Mouse (Mus musculus) E14TG2a.4 (cell line): Measurements from ENCODE around the gene Mapkap1.

Experiments used
- CTCF ChIP-seq: conservative IDR thresholded peaks from 2 replicates; pipeline ENCODE4 v1.5.1; 2014; ENCODE audit warnings: low read length
- NANOG ChIP-seq: IDR thresholded peaks from 2 replicates; pipeline ENCODE4 v1.6.1; 2014; ENCODE audit warnings: borderline replicate concordance, low read length, mixed read lengths
- POU5F1 ChIP-seq: IDR thresholded peaks from 2 replicates; pipeline ENCODE4 v1.6.1; 2014; ENCODE audit warnings: low read length, borderline replicate concordance

GRCm38 (mm10) chr2:34544646-34545395 lies 138.2 kb downstream of the Mapkap1 start:
- TF ChIP-seq CTCF (no peak), NANOG (no peak), POU5F1 (no peak)
